ENCODE assay signal across 24 mouse cellular contexts in genomic region chr11:80152376-80152775, GRCm38 (mm10). TPM values are rescaled to one million over a fixed set of nuclear protein-coding genes. Genes with fewer than 3 reads are reported as not detected.
DNase-seq lines count a peak whose midpoint lies in the region; ATAC-seq and TF ChIP-seq lines count a peak whose summit lies in the region.
"Had no signal": no experiment of that assay in that cellular context is flagged by ENCODE, and none has a peak within 500 bp of the region (broad histone marks: within the 10 kb centered on the region; RNA-seq: fewer than 3 reads in every experiment).

No protein-coding gene starts in this region.

- no peak for TF ChIP-seq EP300 in liver, postnatal 0 days (IDR thresholded peaks at IDR 0.05; ENCODE audit: low read depth)

- no peaks in the 10 kb centered on the region; the same call in 1 of the 2 replicates for H3K36me3 ChIP-seq in kidney, adult 2 months (ENCODE audit: control insufficient read depth, insufficient read depth, low read length)
- no peaks in the 10 kb centered on the region for H3K36me3 ChIP-seq in kidney, embryonic 14.5 days (ENCODE audit: control insufficient read depth, insufficient read depth, low read length)
- H3K36me3 ChIP-seq in liver, postnatal 0 days (replicated peaks; ENCODE audit: insufficient read depth, low read length): no peaks in the 10 kb centered on the region
- H3K36me3 ChIP-seq in liver, embryonic 11.5 days (ENCODE audit: control insufficient read depth, insufficient read depth, low read length): no peaks in the 10 kb centered on the region
- no peaks in the 10 kb centered on the region for H3K36me3 ChIP-seq in C2C12 (ENCODE audit: control insufficient read depth, insufficient read depth)
- H3K36me3 ChIP-seq: forebrain, embryonic 10.5 days; hindbrain, embryonic 10.5 days; intestine, embryonic 15.5 days; midbrain, embryonic 10.5 days; stomach, embryonic 15.5 days had no signal

- peak overlapping the region; percentile 72 for H3K27ac ChIP-seq in kidney, adult 2 months (ENCODE audit: insufficient read depth, low read depth, low read length)
- H3K27ac ChIP-seq in kidney, embryonic 14.5 days (ENCODE audit: low read depth, low read length): no peak overlapping the region
- peak overlapping the region; percentile 44; the same call in 1 of the 2 replicates for H3K27ac ChIP-seq in liver, postnatal 0 days (ENCODE audit: low read depth)
- H3K27ac ChIP-seq in liver, embryonic 11.5 days (ENCODE audit: low read depth, low read length): no peak overlapping the region
- H3K27ac ChIP-seq: forebrain, embryonic 10.5 days; hindbrain, embryonic 10.5 days; left cerebral cortex, adult 2 months; macrophage; midbrain, embryonic 10.5 days; stomach, embryonic 15.5 days had no signal

- WGBS in kidney, adult 2 months: 64% methylated on average over 8 of the region's 8 CpGs
- 79% methylated on average over 8 of the region's 8 CpGs for WGBS in kidney, embryonic 14.5 days
- 75% methylated on average over 8 of the region's 8 CpGs for WGBS in liver, postnatal 0 days (ENCODE audit: insufficient replicate concordance)
- WGBS in liver, embryonic 11.5 days: 76% methylated on average over 8 of the region's 8 CpGs

- H3K27me3 ChIP-seq in kidney, adult 2 months (replicated peaks; ENCODE audit: control insufficient read depth, insufficient read depth, low read length): no peaks in the 10 kb centered on the region
- H3K27me3 ChIP-seq in kidney, embryonic 14.5 days (ENCODE audit: control insufficient read depth, insufficient read depth, low read length): peaks cover 19% of the 10 kb centered on the region
- H3K27me3 ChIP-seq in liver, postnatal 0 days (ENCODE audit: insufficient read depth, low read length): peaks cover 12% of the 10 kb centered on the region
- peaks cover 23% of the 10 kb centered on the region for H3K27me3 ChIP-seq in liver, embryonic 11.5 days (replicated peaks; ENCODE audit: control insufficient read depth, insufficient read depth, low read length)
- no peaks in the 10 kb centered on the region for H3K27me3 ChIP-seq in C2C12 (ENCODE audit: control insufficient read depth, insufficient read depth, insufficient read length)

- no peak overlapping the region for H3K4me2 ChIP-seq in kidney, embryonic 14.5 days (replicated peaks; ENCODE audit: low read depth, low read length)
- H3K4me2 ChIP-seq in liver, postnatal 0 days (ENCODE audit: low read depth, low read length): no peak overlapping the region
- H3K4me2 ChIP-seq in liver, embryonic 11.5 days: no peak overlapping the region
- H3K4me2 ChIP-seq: intestine, embryonic 15.5 days; stomach, embryonic 15.5 days had no signal

- no peaks in the 10 kb centered on the region for H3K9me3 ChIP-seq in kidney, embryonic 14.5 days (ENCODE audit: control insufficient read depth, low read length)
- H3K9me3 ChIP-seq in liver, postnatal 0 days (ENCODE audit: low read length): no peaks in the 10 kb centered on the region
- H3K9me3 ChIP-seq in liver, embryonic 11.5 days (ENCODE audit: control insufficient read depth, low read length): no peaks in the 10 kb centered on the region
- H3K9me3 ChIP-seq: forebrain, embryonic 10.5 days; hindbrain, embryonic 10.5 days; intestine, embryonic 15.5 days; midbrain, embryonic 10.5 days; stomach, embryonic 15.5 days had no signal

- H3K79me2 ChIP-seq in C2C12 (ENCODE audit: control insufficient read depth, insufficient read depth): no peaks in the 10 kb centered on the region

- TF ChIP-seq POLR2A in kidney, adult 2 months (IDR thresholded peaks at IDR 0.05; ENCODE audit: low read depth, low read length): no peak

- no peak overlapping the region for H3ac ChIP-seq in C2C12 (ENCODE audit: control insufficient read depth, insufficient read length, low read depth)

- H3K9ac ChIP-seq in kidney, embryonic 14.5 days (ENCODE audit: low read depth, low read length): no peak overlapping the region
- no peak overlapping the region for H3K9ac ChIP-seq in liver, postnatal 0 days (replicated peaks)
- no peak overlapping the region for H3K9ac ChIP-seq in liver, embryonic 11.5 days (ENCODE audit: low read depth, low read length)
- H3K9ac ChIP-seq: intestine, embryonic 15.5 days; stomach, embryonic 15.5 days had no signal

- peaks cover 6% of the 10 kb centered on the region; the same call in 1 of the 2 replicates for H3K4me1 ChIP-seq in kidney, adult 2 months (ENCODE audit: control insufficient read depth, insufficient read depth, low read length)
- H3K4me1 ChIP-seq in kidney, embryonic 14.5 days (ENCODE audit: control insufficient read depth, insufficient read depth, low read length): 0 out of 2 replicates have a peak, but pooled peaks cover 3% of the 10 kb centered on the region
- peaks cover 19% of the 10 kb centered on the region for H3K4me1 ChIP-seq in liver, postnatal 0 days (ENCODE audit: insufficient read depth)
- H3K4me1 ChIP-seq in liver, embryonic 11.5 days (replicated peaks; ENCODE audit: control insufficient read depth, insufficient read depth, low read length): peaks cover 6% of the 10 kb centered on the region; the same call in 1 of the 2 replicates
- H3K4me1 ChIP-seq: intestine, embryonic 15.5 days had no signal

- no peak overlapping the region for H3K4me3 ChIP-seq in kidney, adult 2 months (ENCODE audit: insufficient read depth, low read depth, low read length)
- no peak overlapping the region for H3K4me3 ChIP-seq in kidney, embryonic 14.5 days (ENCODE audit: low read length)
- no peak overlapping the region for H3K4me3 ChIP-seq in liver, postnatal 0 days (ENCODE audit: low read depth, low read length)
- H3K4me3 ChIP-seq in liver, embryonic 11.5 days (ENCODE audit: low read depth, low read length): no peak overlapping the region
- H3K4me3 ChIP-seq in C2C12 (ENCODE audit: insufficient read depth, poor library complexity, severe bottlenecking): no peak overlapping the region
- H3K4me3 ChIP-seq: forebrain, embryonic 10.5 days; hindbrain, embryonic 10.5 days; intestine, embryonic 15.5 days; left cerebral cortex, adult 2 months; midbrain, embryonic 10.5 days; myocyte; stomach, embryonic 15.5 days had no signal

- no peak for ATAC-seq in kidney, embryonic 14.5 days (ENCODE audit: low FRiP score, low TSS enrichment)
- no peak for ATAC-seq in liver, postnatal 0 days
- no peak for ATAC-seq in liver, embryonic 11.5 days (replicated peaks; ENCODE audit: low FRiP score)
- no peak for ATAC-seq in megakaryocyte progenitor cell, adult 5-6 weeks (replicated peaks; ENCODE audit: poor library complexity)
- ATAC-seq: forebrain, embryonic 16.5 days; hindbrain, embryonic 16.5 days; intestine, embryonic 15.5 days; midbrain, embryonic 16.5 days had no signal

- peak; percentile 64 for DNase-seq in kidney, adult 2 months
- DNase-seq in liver, postnatal 0 days: no peak
- DNase-seq in liver, embryonic 11.5 days (ENCODE audit: low spot score): no peak
- DNase-seq in lung, postnatal 25 days (ENCODE audit: low spot score): peak; percentile 55
- DNase-seq: adrenal gland, postnatal 36 days; cerebellum, adult 11 months; cerebellum, adult 9-11 months; gastrocnemius, postnatal 36 days; right cerebral cortex, postnatal 4 days; thymus, adult 2 months had no signal

- H3K79me3 ChIP-seq in C2C12 (ENCODE audit: low read depth): no peaks in the 10 kb centered on the region

- TF ChIP-seq CTCF in kidney, adult 2 months (conservative IDR thresholded peaks at IDR 0.05; ENCODE audit: insufficient read depth, insufficient read length, low read depth, low read length): no peak
- no peak for TF ChIP-seq CTCF in liver, postnatal 0 days (IDR thresholded peaks at IDR 0.05; ENCODE audit: low read depth)
- TF ChIP-seq CTCF in C2C12 (IDR thresholded peaks at IDR 0.05; ENCODE audit: control insufficient read depth, insufficient read depth, insufficient read length): no peak

TF ChIP-seq in C2C12, 6 proteins besides CTCF, POLR2A, EP300 and RAD21 (continues in another document):
- no peak for TF ChIP-seq MAX (IDR thresholded peaks at IDR 0.05)
- TF ChIP-seq USF1 (IDR thresholded peaks at IDR 0.05; ENCODE audit: low read depth): peak; percentile 25
- TF ChIP-seq FOSL1 (IDR thresholded peaks at IDR 0.05; ENCODE audit: insufficient read depth, low read length, poor library complexity, severe bottlenecking): no peak

RNA-seq across cellular contexts. Expression of gene Adap2, which starts 1.5 kb away (rescaled TPM):
- polyA plus RNA-seq in kidney, adult 2 months (2012; rRNA removed): 25.9 and 26.8 TPM in 2 replicates
- 1.3 and 2.1 TPM in 2 replicates for polyA plus RNA-seq in kidney, embryonic 14.5 days (2014; fragmentation: Nextera tagmentation; extraction: Ambion mirVana)
- 10.8 and 12.1 TPM in 2 replicates for polyA plus RNA-seq in liver, postnatal 0 days (2015; fragmentation: Nextera tagmentation; extraction: Ambion mirVana)
- 2.6 and 2.7 TPM in 2 replicates for polyA plus RNA-seq in liver, embryonic 11.5 days (2014; fragmentation: Nextera tagmentation; extraction: Ambion mirVana)
- polyA plus RNA-seq in C2C12 (2012; fragmentation: generic; extraction: Trizol): 0.04 TPM
- total RNA-seq in megakaryocyte progenitor cell, adult 5-6 weeks (2015): 0.07 and 0.17 TPM in 2 replicates
- 0.12 and 0.61 TPM in 2 replicates for total RNA-seq in megakaryocyte progenitor cell, adult 5-6 weeks (2017)

RNA-seq across cellular contexts. Expression of gene Tefm, which starts 10.4 kb away (rescaled TPM):
- polyA plus RNA-seq in kidney, adult 2 months (2012; rRNA removed): 10.2 and 12.3 TPM in 2 replicates
- 33.5 and 36.5 TPM in 2 replicates for polyA plus RNA-seq in kidney, embryonic 14.5 days (2014; fragmentation: Nextera tagmentation; extraction: Ambion mirVana)
- polyA plus RNA-seq in liver, postnatal 0 days (2015; fragmentation: Nextera tagmentation; extraction: Ambion mirVana): 17.1 and 18.0 TPM in 2 replicates
- polyA plus RNA-seq in liver, embryonic 11.5 days (2014; fragmentation: Nextera tagmentation; extraction: Ambion mirVana): 31.9 and 35.2 TPM in 2 replicates
- polyA plus RNA-seq in C2C12 (2012; fragmentation: generic; extraction: Trizol): 11.5 TPM
- 26.8 and 28.9 TPM in 2 replicates for total RNA-seq in megakaryocyte progenitor cell, adult 5-6 weeks (2015)
- 21.1 and 27.3 TPM in 2 replicates for total RNA-seq in megakaryocyte progenitor cell, adult 5-6 weeks (2017)

RNA-seq across cellular contexts. Expression of gene Rnf135, which starts 31.3 kb away (rescaled TPM):
- polyA plus RNA-seq in kidney, adult 2 months (2012; rRNA removed): 7.0 and 7.6 TPM in 2 replicates
- polyA plus RNA-seq in kidney, embryonic 14.5 days (2014; fragmentation: Nextera tagmentation; extraction: Ambion mirVana): 6.4 and 8.0 TPM in 2 replicates
- polyA plus RNA-seq in liver, postnatal 0 days (2015; fragmentation: Nextera tagmentation; extraction: Ambion mirVana): 6.8 and 7.7 TPM in 2 replicates
- 5.7 and 5.9 TPM in 2 replicates for polyA plus RNA-seq in liver, embryonic 11.5 days (2014; fragmentation: Nextera tagmentation; extraction: Ambion mirVana)
- polyA plus RNA-seq in C2C12 (2012; fragmentation: generic; extraction: Trizol): 3.6 TPM
- total RNA-seq in megakaryocyte progenitor cell, adult 5-6 weeks (2015): 4.5 and 7.9 TPM in 2 replicates
- total RNA-seq in megakaryocyte progenitor cell, adult 5-6 weeks (2017): 4.8 and 6.5 TPM in 2 replicates

RNA-seq across cellular contexts. Expression of gene Rhot1, which starts 56.4 kb away (rescaled TPM):
- polyA plus RNA-seq in kidney, adult 2 months (2012; rRNA removed): 13.7 and 18.3 TPM in 2 replicates
- polyA plus RNA-seq in kidney, embryonic 14.5 days (2014; fragmentation: Nextera tagmentation; extraction: Ambion mirVana): 38.3 and 66.8 TPM in 2 replicates
- 22.7 and 24.6 TPM in 2 replicates for polyA plus RNA-seq in liver, postnatal 0 days (2015; fragmentation: Nextera tagmentation; extraction: Ambion mirVana)
- polyA plus RNA-seq in liver, embryonic 11.5 days (2014; fragmentation: Nextera tagmentation; extraction: Ambion mirVana): 49.4 and 54.7 TPM in 2 replicates
- 15.8 TPM for polyA plus RNA-seq in C2C12 (2012; fragmentation: generic; extraction: Trizol)
- total RNA-seq in megakaryocyte progenitor cell, adult 5-6 weeks (2015): 64.7 and 66.6 TPM in 2 replicates
- total RNA-seq in megakaryocyte progenitor cell, adult 5-6 weeks (2017): 50.6 and 51.4 TPM in 2 replicates

Comparison
In these comparisons a context has a peak if more than half of its experiments do, and no peak if none do; other contexts are left out.
1. H3K27ac ChIP-seq: peak in kidney, adult 2 months (single experiment) and liver, postnatal 0 days (single experiment); none in kidney, embryonic 14.5 days (single experiment) and liver, embryonic 11.5 days (single experiment).
2. DNase-seq: peak in kidney, adult 2 months (single experiment) and lung, postnatal 25 days (single experiment); none in liver, postnatal 0 days (single experiment) and liver, embryonic 11.5 days (single experiment).